Mouse (Mus musculus) hematopoietic stem cell, adult 5-6 weeks (primary cell): ENCODE results near the gene Caskin1. TPM values are rescaled to one million over a fixed set of nuclear protein-coding genes. Genes with fewer than 3 reads are reported as not detected.

Experiments used
- ATAC-seq, 2 experiments: fragments of 125-278 bp in 1 of 2; replicated peaks in 1 of 2; 2 replicates each; pipeline ENCODE4 v1.8.0; 2016 to 2017; ENCODE audit warnings: inconsistent platforms in 2 of 2, mild to moderate bottlenecking in 2 of 2, moderate number of reproducible peaks in 2 of 2, low read depth in 1 of 2, moderate TSS enrichment in 1 of 2; ENCODE audit not compliant: low FRiP score in 2 of 2, poor library complexity in 2 of 2, severe bottlenecking in 2 of 2, insufficient read depth in 1 of 2, low TSS enrichment in 1 of 2
- total RNA-seq: library from RNA; stranded (forward); fragments of 172-1452, 232-1000 nt; gene quantifications from 2 replicates; pipeline ENCODE4 v1.2.3, GENCODE M21; 2017

Caskin1 gene
- total RNA-seq, 1 experiment from 2014 or later: not detected

DNA sequence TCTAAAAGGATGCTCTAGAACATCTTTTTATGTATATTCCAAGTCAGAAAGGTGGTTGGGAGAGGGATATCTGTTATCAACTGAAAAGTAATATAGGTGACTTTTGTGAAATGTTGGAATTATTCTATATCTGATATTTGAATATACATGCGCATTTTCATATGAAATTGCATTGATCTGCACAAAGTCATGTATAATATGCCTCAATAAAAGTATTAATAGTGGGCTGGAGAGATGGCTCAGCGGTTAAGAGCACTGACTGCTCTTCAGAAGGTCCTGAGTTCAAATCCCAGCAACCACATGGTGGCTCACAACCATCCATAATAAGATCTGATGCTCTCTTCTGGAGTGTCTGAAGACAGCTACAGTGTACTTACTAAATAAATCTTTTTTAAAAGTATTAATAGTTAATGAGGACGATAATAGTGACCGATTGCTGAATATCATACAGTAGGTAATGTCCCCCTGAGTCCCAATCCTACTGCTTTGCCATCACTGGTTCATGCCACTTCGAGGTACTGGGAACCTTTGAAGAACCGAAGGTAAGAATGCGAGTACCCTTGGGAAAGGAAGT, 19.0 kb upstream of the Caskin1 start:
- no peak for ATAC-seq

- peak; percentile 95 to 97 for ATAC-seq
Observed at GRCm38 (mm10) chr17:24469910-24470602, 18.3 kb upstream of the Caskin1 start, which contains the start of the genes E4f1 and Pgp. Gene E4f1 (minus strand): TSS chr17:24470313. Gene Pgp (plus strand): TSS chr17:24470392.

GRCm38 (mm10) chr17:24470701-24471527, 17.5 kb upstream of the Caskin1 start:
- ATAC-seq: no peak

- ATAC-seq: no peak
Observed at GRCm38 (mm10) chr17:24472512-24472911, 15.9 kb upstream of the Caskin1 start.

- ATAC-seq: no peak
Observed at GRCm38 (mm10) chr17:24473612-24474275, 14.7 kb upstream of the Caskin1 start, which contains the start of gene Bricd5. Gene Bricd5 (plus strand): TSS chr17:24473884.

GRCm38 (mm10) chr17:24474557-24474956, 13.8 kb upstream of the Caskin1 start:
- ATAC-seq: no peak

GRCm38 (mm10) chr17:24475586-24475985, 12.8 kb upstream of the Caskin1 start:
- ATAC-seq: no peak

DNA sequence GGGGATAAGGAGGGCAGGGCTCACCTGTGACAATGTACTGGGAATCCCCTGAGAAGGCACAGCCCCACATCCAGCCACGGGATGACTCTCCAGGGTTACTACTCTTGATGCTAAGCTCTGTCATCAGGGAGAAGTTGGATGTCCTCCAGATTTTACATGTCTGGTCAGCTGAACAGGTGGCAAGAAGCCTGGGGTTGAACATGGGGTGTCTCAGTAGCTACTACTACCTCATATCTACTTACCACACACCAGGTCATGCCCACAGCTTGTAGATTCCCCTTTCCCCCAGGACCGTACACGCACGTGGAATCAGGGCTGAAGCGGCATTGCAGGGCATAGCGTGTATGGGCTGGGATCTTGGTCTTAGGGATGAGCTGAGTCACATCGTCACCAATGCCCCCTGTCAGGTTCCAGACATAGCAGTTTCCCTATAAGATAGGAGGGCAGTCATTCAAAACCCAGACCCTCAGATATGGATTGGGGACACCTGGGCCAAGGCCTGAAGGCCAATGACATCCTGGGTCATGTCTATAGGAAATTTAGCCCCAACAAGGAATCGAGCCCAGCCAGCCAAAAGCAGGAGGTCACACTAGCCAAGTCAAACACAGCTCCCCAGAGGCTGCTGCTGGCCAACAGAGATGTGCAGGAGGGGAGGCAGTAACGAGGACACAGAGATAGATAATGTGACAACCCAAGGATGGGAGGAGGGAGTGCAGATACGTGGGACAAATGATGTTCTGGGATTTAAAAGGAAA, 12.2 kb upstream of the Caskin1 start:
- ATAC-seq: no peak

DNA sequence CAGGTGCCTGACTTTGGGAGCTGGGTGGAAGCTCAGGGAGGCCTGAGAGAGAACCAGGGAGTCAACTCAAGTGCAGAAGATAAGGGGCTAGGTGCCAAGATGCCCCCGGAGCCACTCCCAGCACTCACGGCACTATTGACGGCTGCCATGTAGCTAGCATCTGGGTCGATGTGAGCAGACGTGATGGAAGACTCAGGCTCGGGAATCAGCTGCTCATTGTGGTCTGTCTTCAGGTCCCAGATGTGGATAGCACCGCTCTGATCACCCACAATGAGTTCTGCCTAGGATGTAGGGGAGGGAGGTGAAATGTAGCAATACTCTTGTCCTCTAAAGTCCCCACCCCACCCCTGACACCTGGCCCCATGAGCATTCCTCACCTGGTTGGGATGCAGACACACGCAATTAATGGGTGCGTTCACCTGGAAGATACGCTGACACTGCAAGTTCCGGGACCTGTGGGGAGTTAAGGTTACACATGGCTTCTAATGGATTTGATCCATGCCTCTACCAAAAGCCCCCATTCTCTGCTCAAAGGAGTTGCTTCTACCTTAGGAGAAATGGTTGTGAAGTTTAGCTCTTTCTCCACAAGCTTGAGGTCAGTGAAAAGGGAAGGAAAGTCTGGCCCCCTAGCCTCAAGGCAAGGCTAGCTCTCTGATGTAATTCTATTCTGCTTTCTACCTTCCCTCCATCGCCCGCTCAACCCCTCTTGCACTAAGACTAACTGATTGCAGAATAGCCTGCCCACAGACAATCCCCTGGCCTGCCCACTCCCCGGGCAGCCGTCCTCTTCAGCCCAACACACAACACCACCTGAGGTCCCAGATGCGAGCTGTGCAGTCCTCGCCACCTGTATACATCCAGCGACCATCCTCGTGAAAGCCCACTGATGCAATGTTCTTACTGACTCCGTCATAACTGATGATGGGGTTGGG, 11.1 kb upstream of the Caskin1 start:
- peak in 1 of 2 experiments; percentile 15; a peak in 1 of 4 replicates for ATAC-seq

DNA sequence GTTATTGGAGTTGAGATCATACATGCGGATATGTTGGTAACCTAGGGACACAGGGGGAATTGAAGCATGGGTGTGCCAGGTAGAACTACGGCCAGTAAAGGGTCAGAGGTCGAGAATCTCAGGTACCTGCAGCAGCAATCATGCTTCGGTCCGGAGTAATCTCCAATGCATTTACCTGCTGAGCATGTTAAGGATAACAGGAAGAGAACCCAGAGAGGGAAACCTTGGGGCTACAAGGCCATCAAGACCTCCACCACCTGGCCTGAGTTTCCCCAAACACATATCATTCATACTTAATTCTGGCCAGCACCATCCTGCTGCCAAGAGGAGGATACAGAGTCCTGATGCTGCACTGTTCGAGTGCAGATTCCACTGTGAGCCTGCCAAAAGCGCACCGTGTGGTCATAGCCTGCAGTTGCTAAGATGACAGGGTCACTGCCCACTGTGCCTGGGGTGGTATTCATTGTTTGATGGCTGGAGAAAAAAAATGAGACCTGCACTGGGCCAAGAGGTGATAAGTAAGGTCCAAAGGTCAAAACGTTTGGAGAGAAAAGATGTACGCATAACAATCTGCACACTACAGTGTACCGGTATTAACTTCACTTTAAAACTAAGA, 10.3 kb upstream of the Caskin1 start:
- ATAC-seq: no peak

DNA sequence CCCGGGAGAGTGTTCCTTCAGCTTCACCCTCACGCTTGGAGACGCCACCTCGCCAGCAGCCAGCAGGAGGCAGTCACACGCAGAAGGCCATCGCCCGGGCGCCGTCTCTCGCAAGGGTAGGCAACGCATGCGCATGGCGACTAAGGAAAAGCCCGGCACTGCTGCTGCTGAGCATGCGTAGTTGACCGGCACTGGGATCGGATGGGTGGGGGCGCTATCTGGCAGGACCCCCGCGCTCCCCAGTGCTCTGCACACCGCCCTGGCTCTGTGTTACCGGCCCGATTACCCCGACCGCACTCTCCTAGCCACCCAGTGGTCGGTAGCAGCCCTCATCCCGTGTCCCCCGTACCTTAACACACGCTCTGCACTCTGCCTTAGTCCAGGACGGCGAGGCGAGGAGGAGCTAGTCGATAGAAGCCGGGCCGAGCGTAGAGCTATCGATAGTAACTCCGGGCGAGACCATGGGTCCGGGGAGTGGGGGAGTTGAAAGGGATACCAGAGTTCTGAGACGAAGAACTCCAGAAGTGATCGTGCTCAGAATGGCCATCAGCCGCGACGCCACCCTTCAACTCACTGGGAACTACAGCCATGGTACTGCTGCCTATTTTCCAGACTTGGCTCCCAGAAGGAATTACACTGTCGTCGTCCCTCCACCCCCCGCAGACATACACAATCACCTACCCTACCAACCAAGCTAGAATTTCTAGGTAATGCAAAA, 9.6 kb upstream of the Caskin1 start, which contains the start of gene Mlst8:
TSS of gene Mlst8 (minus strand) at position 416 of the 718 bp plus-strand sequence.
- ATAC-seq: peak; percentile 92 to 94

DNA sequence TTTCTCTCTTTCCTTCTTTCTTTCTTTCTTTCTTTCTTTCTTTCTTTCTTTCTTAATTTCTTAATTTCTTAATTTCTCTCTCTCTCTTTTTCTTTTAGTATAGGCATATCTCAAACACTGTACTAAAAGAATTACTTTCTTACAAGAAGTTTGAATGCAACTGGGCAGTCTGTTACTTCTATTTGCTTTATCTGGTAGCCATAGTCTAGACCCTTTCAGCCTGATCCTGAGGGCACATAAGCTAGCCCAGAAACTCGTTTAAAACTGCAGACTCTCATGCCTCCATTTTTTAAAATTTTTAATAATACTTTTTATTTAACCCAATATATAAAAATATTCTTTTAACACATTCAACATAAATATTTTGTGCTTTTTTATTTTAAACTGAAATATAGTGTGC, 9.0 kb upstream of the Caskin1 start:
- ATAC-seq: no peak

- no peak for ATAC-seq
Observed at GRCm38 (mm10) chr17:24480201-24480826, 8.1 kb upstream of the Caskin1 start.

GRCm38 (mm10) chr17:24481027-24481815, 7.2 kb upstream of the Caskin1 start:
- no peak for ATAC-seq
